In genomic region chr15:25900540-25900939, GRCm38 (mm10) we compare ENCODE assay signal across 9 mouse cellular contexts. TPM values are rescaled to one million over a fixed set of nuclear protein-coding genes. Genes with fewer than 3 reads are reported as not detected.
A peak's percentile ranks its signal among the peaks of the same experiment; 100 is the strongest.
DNase-seq lines count a peak whose midpoint lies in the region; ATAC-seq lines count a peak whose summit lies in the region.
"Had no signal": no experiment of that assay in that cellular context is flagged by ENCODE, and none has a peak within 500 bp of the region (broad histone marks: within the 10 kb centered on the region; RNA-seq: fewer than 3 reads in every experiment).

No protein-coding gene starts in this region.

- peaks cover 3% of the 10 kb centered on the region; the same call in 1 of the 2 replicates for H3K4me1 ChIP-seq in heart, embryonic 10.5 days
- H3K4me1 ChIP-seq in midbrain, embryonic 13.5 days (replicated peaks) = peaks cover 6% of the 10 kb centered on the region; the same call in 1 of the 2 replicates
- H3K4me1 ChIP-seq: megakaryocyte, embryonic 14.5 days had no signal

- DNase-seq in heart, adult 18-20 months = peak; percentile 74 to 91
- DNase-seq in heart, embryonic 10.5 days (ENCODE audit: low spot score) = no peak
- DNase-seq in adrenal gland, postnatal 25 days = peak; percentile 89
- peak; percentile 73 for DNase-seq in embryo, embryonic 9.5 days (ENCODE audit: extremely low spot score)
- DNase-seq in heart, postnatal 25 days (ENCODE audit: low spot score) = peak; percentile 26
- DNase-seq in layer of hippocampus, postnatal 36 days = peak; percentile 52 to 61
- DNase-seq in splenic B cell, adult 2 months (ENCODE audit: low read depth, low spot score) = peak; percentile 80

- no peak overlapping the region for H3K4me2 ChIP-seq in midbrain, embryonic 13.5 days (replicated peaks)

- WGBS in heart, embryonic 10.5 days = 8% methylated on average over 7 of the region's 7 CpGs
- WGBS in midbrain, embryonic 13.5 days = 6% methylated on average over 7 of the region's 7 CpGs

- intact Hi-C loops in heart, postnatal 25 days (cut with DNase I) = loop anchor here (1.0 to 5.0 kb wide), 3 partner anchors 42 to 93 kb away; no protein-coding TSS in a partner anchor

- peak; percentile 37; the same call in 1 of the 2 replicates for ATAC-seq in midbrain, embryonic 13.5 days

- no peak overlapping the region for H3K9ac ChIP-seq in midbrain, embryonic 13.5 days (replicated peaks)

- no peak overlapping the region for H3K27ac ChIP-seq in heart, embryonic 10.5 days
- no peak overlapping the region for H3K27ac ChIP-seq in midbrain, embryonic 13.5 days

- H3K9me3 ChIP-seq in heart, embryonic 10.5 days = no peaks in the 10 kb centered on the region; the same call in 1 of the 2 replicates
- H3K9me3 ChIP-seq in midbrain, embryonic 13.5 days = no peaks in the 10 kb centered on the region

- no peak overlapping the region for H3K4me3 ChIP-seq in heart, embryonic 10.5 days
- no peak overlapping the region for H3K4me3 ChIP-seq in midbrain, embryonic 13.5 days (replicated peaks)
- H3K4me3 ChIP-seq: megakaryocyte, embryonic 14.5 days had no signal

- no peaks in the 10 kb centered on the region for H3K36me3 ChIP-seq in heart, embryonic 10.5 days
- H3K36me3 ChIP-seq in midbrain, embryonic 13.5 days = no peaks in the 10 kb centered on the region
- peaks cover 1% of the 10 kb centered on the region; the same call in 1 of the 2 replicates for H3K36me3 ChIP-seq in splenic B cell, adult 2 months (ENCODE audit: control insufficient read depth, insufficient read depth, low read length, poor library complexity, severe bottlenecking)

- H3K27me3 ChIP-seq in heart, embryonic 10.5 days (ENCODE audit: insufficient read depth, poor library complexity, severe bottlenecking) = no peaks in the 10 kb centered on the region
- no peaks in the 10 kb centered on the region for H3K27me3 ChIP-seq in midbrain, embryonic 13.5 days
- H3K27me3 ChIP-seq in splenic B cell, adult 2 months (ENCODE audit: control insufficient read depth, insufficient read depth, low read length, poor library complexity, severe bottlenecking) = no peaks in the 10 kb centered on the region

RNA-seq across cellular contexts. Expression of gene Retreg1, which starts 57.6 kb away (rescaled TPM):
- 100 to 1,000 TPM; 294 to 314 TPM for total RNA-seq in heart, adult 18-20 months (2021)
- 20.2 and 38.4 TPM in 2 replicates for polyA plus RNA-seq in heart, embryonic 10.5 days (2016; fragmentation: Nextera tagmentation; extraction: Ambion mirVana)
- total RNA-seq in adrenal gland, postnatal 25 days (2021) = 30.1 and 40.7 TPM in 2 replicates
- 100 to 1,000 TPM; 206 to 227 TPM for total RNA-seq in heart, postnatal 25 days (2021)
- 10 to 100 TPM; 29.0 to 30.5 TPM for total RNA-seq in layer of hippocampus, postnatal 36 days (2021)
- 6.8 TPM in 2 replicates for polyA plus RNA-seq in midbrain, embryonic 13.5 days (2015; fragmentation: Nextera tagmentation; extraction: Ambion mirVana)
